Mouse (Mus musculus): ENCODE measurements at regions not wholly inside any gene's neighbourhood (a gene's known extent, or its start where the extent isn't known, plus 50 kb on each side); places are given as distances from the start of the nearest gene placed in this dataset.
A peak's percentile ranks its signal among the peaks of the same experiment; 100 is the strongest.
"Not testable (repeated sequence)": the region's sequence is repeated elsewhere in the genome, so short reads cannot be mapped to it uniquely, and the experiment has no call there.

DNA sequence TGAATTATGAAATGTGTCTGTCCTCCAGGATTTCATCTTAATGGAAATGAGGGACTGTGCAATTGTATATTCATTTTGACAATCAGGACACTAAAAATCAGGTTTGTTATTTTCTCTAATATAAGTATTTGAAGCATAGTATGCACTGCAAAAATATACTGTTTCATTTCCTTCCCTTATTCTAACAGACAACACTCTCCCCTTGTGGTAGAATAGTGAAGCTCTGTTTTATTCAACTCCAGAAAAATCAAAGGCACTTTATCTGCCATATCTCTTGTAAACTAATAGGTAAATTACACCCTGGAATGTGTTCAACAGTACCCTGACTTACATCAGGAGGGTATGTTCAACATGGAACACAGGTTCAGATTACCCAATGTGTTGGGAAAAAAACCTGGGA, 137.7 kb upstream of the Zfp960 start:
- DNase-seq (ENCODE audit: low spot score), result no peak

DNA sequence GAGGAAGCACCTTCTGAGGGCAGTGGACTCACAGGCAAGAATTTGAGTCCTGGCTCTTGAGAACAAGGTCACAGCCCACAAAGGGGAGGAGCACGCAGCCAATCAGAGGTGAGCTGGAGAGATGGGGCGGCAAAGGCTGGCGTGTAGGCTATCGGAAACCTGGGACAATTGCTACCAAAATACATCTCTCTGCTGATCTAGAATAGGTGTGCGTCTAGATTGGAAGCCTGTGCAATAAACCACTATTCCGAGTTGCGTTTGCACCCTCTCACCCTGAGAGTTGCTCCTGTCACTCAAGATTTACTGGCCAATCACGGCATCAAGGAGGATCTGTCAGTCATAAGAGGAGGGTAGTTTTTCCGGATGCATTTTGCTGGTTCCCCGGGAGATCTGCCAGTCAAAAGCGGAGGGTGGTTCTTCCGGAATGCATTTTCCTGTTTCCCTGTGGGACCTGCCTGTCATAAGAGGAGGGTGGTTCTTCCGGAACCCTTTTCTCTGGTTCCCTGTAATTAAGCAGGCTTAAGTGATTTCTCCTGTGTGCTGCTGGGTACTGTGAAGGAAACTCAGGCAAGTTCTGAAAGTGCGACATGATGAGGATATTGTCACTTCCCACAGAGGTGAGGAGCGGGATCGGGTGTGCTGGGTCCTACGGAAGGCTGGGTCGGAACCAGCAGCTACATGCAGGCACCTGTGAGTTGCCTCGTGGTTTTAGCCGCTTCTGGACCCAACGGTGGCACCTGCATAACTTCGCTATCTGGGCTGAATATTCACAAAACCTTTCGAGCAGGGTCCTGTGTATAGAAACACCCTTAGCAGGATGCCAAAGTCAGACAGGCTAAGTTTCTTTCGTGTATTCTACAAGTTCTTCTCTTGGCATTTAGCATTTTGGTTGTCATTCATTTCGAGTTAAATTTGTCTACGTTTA, 112.6 kb upstream of the Zfp960 start:
- DNase-seq (ENCODE audit: low spot score), result peak; percentile 94

DNA sequence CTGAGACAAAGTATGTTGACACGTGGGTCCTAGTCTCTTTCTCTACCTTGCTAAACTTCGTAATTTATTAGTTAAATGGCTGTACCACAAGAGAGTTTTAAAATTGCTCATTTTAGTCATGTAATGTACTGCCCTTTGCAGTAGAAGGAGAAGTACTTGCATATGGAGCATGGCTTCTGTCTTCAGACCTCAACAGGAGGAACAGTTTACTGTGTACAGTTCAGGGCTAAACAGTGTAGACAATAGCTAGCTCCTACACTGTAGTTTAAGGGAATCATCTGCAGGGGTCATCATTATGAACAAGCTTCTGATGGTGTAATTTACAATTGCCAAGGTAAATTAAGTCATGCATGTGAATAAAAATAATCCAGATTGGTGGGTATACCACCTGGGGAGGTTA, 111.8 kb upstream of the Zfp960 start:
- not testable (repeated sequence) for DNase-seq (ENCODE audit: low spot score)

DNA sequence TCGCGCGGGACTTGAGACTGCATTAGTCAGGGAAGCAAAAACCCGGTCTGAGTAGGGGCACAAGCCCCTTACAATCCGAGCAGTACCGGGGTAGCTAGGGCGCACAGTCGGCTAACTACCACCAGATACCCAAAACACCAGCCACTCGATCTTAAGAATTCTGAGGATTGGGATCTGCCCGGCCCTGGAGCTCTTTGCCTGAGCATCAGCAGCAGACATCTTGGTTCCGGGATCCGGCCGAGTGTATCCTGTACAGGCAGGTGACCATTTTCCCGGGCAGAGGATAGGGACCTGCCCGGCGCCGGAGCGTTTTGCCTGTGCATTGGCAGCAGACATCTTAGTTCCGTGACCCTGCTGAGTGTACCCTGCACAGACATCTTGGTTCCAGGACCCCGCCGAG, 66.7 kb upstream of the Zfp960 start:
- DNase-seq (ENCODE audit: low spot score), result not testable (repeated sequence)

DNA sequence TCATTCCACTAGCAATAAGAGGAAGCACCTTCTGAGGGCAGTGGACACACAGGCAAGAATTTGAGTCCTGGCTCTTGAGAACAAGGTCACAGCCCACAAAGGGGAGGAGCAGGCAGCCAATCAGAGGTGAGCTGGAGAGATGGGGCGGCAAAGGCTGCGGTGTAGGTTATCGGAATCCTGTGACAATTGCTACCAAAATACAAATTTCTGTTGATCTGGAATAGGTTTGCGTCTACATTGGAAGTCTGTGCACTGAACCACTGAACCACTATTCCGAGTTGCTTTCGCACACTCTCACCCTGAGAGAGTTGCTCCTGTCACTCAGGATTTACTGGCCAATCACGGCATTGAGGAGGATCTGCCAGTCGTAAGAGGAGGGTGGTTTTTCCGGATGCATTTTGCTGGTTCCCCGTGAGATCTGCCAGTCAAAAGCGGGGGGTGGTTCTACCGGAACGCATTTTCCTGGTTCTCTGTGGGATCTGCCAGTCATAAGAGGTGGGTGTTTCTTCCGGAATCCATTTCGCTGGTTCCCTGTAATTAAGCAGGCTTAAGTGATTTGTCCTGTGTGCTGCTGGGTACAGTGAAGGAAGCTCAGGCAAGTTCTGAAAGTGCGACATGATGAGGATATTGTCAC, 59.2 kb upstream of the Zfp960 start:
- peak; percentile 88 for DNase-seq (ENCODE audit: low spot score)

DNA sequence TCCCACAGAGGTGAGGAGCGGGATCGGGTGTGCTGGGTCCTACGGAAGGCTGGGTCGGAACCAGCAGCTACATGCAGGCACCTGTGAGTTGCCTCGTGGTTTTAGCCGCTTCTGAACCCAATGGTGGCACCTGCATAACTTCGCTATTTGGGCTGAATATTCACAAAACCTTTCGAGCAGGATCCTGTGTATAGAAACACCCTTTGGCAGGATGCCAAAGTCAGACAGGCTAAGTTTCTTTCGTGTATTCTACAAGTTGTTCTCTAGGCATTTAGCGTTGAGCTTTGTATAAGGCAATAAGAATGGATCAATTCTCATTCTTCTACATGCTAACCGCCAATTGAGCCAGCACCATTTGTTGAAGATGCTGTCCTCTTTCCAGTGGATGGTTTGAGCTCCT, 58.6 kb upstream of the Zfp960 start:
- peak; percentile 8 for DNase-seq (ENCODE audit: low spot score)
